ENCODE assay signal across 8 mouse cellular contexts in genomic region chrX:12466897-12467296, GRCm38 (mm10).
A peak's percentile ranks its signal among the peaks of the same experiment; 100 is the strongest.
DNase-seq lines count a peak whose midpoint lies in the region; ATAC-seq and TF ChIP-seq lines count a peak whose summit lies in the region.

No protein-coding gene starts in this region.

- peak overlapping the region; percentile 42 for H3K27ac ChIP-seq in heart, embryonic 13.5 days (replicated peaks)
- H3K27ac ChIP-seq in limb, embryonic 11.5 days (replicated peaks; ENCODE audit: low read depth, low read length): peak overlapping the region; percentile 62
- H3K27ac ChIP-seq in neural tube, embryonic 13.5 days (replicated peaks): peak overlapping the region; percentile 38; the same call in 1 of the 2 replicates
- no peak overlapping the region for H3K27ac ChIP-seq in gastrocnemius, adult 2 months

- H3K9ac ChIP-seq in heart, embryonic 13.5 days: no peak overlapping the region
- no peak overlapping the region for H3K9ac ChIP-seq in limb, embryonic 11.5 days (ENCODE audit: low read length)
- H3K9ac ChIP-seq in neural tube, embryonic 13.5 days: no peak overlapping the region

- intact Hi-C loops in gastrocnemius, adult 2 months (cut with DNase I): no loop called here

- no peaks in the 10 kb centered on the region for H3K9me3 ChIP-seq in heart, embryonic 13.5 days
- H3K9me3 ChIP-seq in limb, embryonic 11.5 days (ENCODE audit: control insufficient read depth, low read length): no peaks in the 10 kb centered on the region
- no peaks in the 10 kb centered on the region for H3K9me3 ChIP-seq in neural tube, embryonic 13.5 days

- H3K27me3 ChIP-seq in heart, embryonic 13.5 days (replicated peaks): peaks cover 21% of the 10 kb centered on the region; the same call in 1 of the 2 replicates
- no peaks in the 10 kb centered on the region for H3K27me3 ChIP-seq in limb, embryonic 11.5 days (ENCODE audit: control insufficient read depth, insufficient read depth, low read length)
- H3K27me3 ChIP-seq in neural tube, embryonic 13.5 days: no peaks in the 10 kb centered on the region

- no peak for TF ChIP-seq CTCF in gastrocnemius, adult 2 months (IDR thresholded peaks at IDR 0.05)

- H3K36me3 ChIP-seq in heart, embryonic 13.5 days: no peaks in the 10 kb centered on the region
- no peaks in the 10 kb centered on the region for H3K36me3 ChIP-seq in limb, embryonic 11.5 days (ENCODE audit: control insufficient read depth, insufficient read depth, low read length)
- no peaks in the 10 kb centered on the region for H3K36me3 ChIP-seq in neural tube, embryonic 13.5 days

- no peak for ATAC-seq in heart, embryonic 13.5 days (ENCODE audit: extremely low read depth, insufficient number of reproducible peaks, low FRiP score, low TSS enrichment)
- peak; percentile 40 for ATAC-seq in granulocyte monocyte progenitor cell, adult 5-6 weeks (replicated peaks; ENCODE audit: poor library complexity, severe bottlenecking)
- ATAC-seq in limb, embryonic 11.5 days (ENCODE audit: insufficient number of reproducible peaks, low FRiP score, low TSS enrichment, low read depth): 0 out of 2 replicates have a peak, but pooled peaks have one; percentile 45
- peak; percentile 34; the same call in 1 of the 2 replicates for ATAC-seq in neural tube, embryonic 13.5 days (ENCODE audit: low read depth)
- no peak for ATAC-seq in megakaryocyte progenitor cell, adult 5-6 weeks (replicated peaks; ENCODE audit: poor library complexity)

- no peak overlapping the region for H3K4me3 ChIP-seq in heart, embryonic 13.5 days
- H3K4me3 ChIP-seq in limb, embryonic 11.5 days (ENCODE audit: low read depth, low read length): no peak overlapping the region
- no peak overlapping the region for H3K4me3 ChIP-seq in neural tube, embryonic 13.5 days
- no peak overlapping the region for H3K4me3 ChIP-seq in gastrocnemius, adult 2 months

- peaks cover 16% of the 10 kb centered on the region for H3K4me1 ChIP-seq in heart, embryonic 13.5 days
- peaks cover 15% of the 10 kb centered on the region; the same call in 1 of the 2 replicates for H3K4me1 ChIP-seq in limb, embryonic 11.5 days (ENCODE audit: control insufficient read depth, insufficient read depth, low read length)
- peaks cover 23% of the 10 kb centered on the region for H3K4me1 ChIP-seq in neural tube, embryonic 13.5 days (replicated peaks)

- 25% methylated on average over 6 of the region's 6 CpGs for WGBS in heart, embryonic 13.5 days
- WGBS in limb, embryonic 11.5 days: 23% methylated on average over 6 of the region's 6 CpGs
- WGBS in neural tube, embryonic 13.5 days: 21% methylated on average over 6 of the region's 6 CpGs

- H3K4me2 ChIP-seq in heart, embryonic 13.5 days: no peak overlapping the region
- 0 out of 2 replicates have a peak overlapping the region, but pooled peaks have one; percentile 7 for H3K4me2 ChIP-seq in limb, embryonic 11.5 days (ENCODE audit: low read depth, severe bottlenecking)
- H3K4me2 ChIP-seq in neural tube, embryonic 13.5 days: 0 out of 2 replicates have a peak overlapping the region, but pooled peaks have one; percentile 4

- no peak for DNase-seq in heart, adult 9 months (ENCODE audit: low spot score in 2 of 2)
- peak; percentile 27 for DNase-seq in limb, embryonic 11.5 days (ENCODE audit: low spot score)
- no peak for DNase-seq in gastrocnemius, adult 2 months
- no peak for DNase-seq in right cerebral cortex, postnatal 14 days

Comparison
In these comparisons a context has a peak if more than half of its experiments do, and no peak if none do; other contexts are left out.
1. ATAC-seq: peak in granulocyte monocyte progenitor cell, adult 5-6 weeks (single experiment), limb, embryonic 11.5 days (single experiment) and neural tube, embryonic 13.5 days (single experiment); none in heart, embryonic 13.5 days (single experiment) and megakaryocyte progenitor cell, adult 5-6 weeks (single experiment).